Mouse (Mus musculus) cortical plate, adult 2 months (tissue): ENCODE data around the gene Edrf1. TPM values are rescaled to one million over a fixed set of nuclear protein-coding genes. Genes with fewer than 3 reads are reported as not detected.
A peak's percentile ranks its signal among the peaks of the same experiment; 100 is the strongest.
"Not testable (repeated sequence)": the region's sequence is repeated elsewhere in the genome, so short reads cannot be mapped to it uniquely, and the experiment has no call there.

ENCODE experiments used
- H3K27ac ChIP-seq: fragments of 200-500 bp; 2 replicates; pipeline ENCODE4 v1.5.1; 2012; ENCODE audit warnings: low read length, control low read depth, inconsistent platforms; ENCODE audit not compliant: insufficient read depth
- H3K4me1 ChIP-seq: fragments of 200-500 bp; 2 replicates; pipeline ENCODE4 v1.6.1; 2011; ENCODE audit warnings: low read length; ENCODE audit not compliant: control insufficient read depth, insufficient read depth
- H3K4me3 ChIP-seq: fragments of 200-500 bp; 2 replicates; pipeline ENCODE4 v1.5.1; 2011; ENCODE audit warnings: mild to moderate bottlenecking, low read length, control low read depth; ENCODE audit not compliant: insufficient read depth
- CTCF ChIP-seq: fragments of 200-500 bp; IDR thresholded peaks from 2 replicates; pipeline ENCODE4 v1.5.1; 2011; ENCODE audit warnings: mild to moderate bottlenecking, control low read depth, low read length; ENCODE audit not compliant: insufficient read depth; ENCODE audit errors: extremely low read depth
- POLR2A ChIP-seq: fragments of 200-500 bp; IDR thresholded peaks from 2 replicates; pipeline ENCODE4 v1.6.1; 2011; ENCODE audit warnings: mild to moderate bottlenecking, low read length, control low read depth; ENCODE audit not compliant: insufficient read depth; ENCODE audit errors: extremely low read depth
- polyA plus RNA-seq: library from polyadenylated mRNA; depleted of rRNA; stranded (reverse); fragments of >200 nt; gene quantifications from 2 replicates; pipeline ENCODE4 v1.2.3, GENCODE M21; 2012

Gene Edrf1
- polyA plus RNA-seq, 1 experiment, result 20.2 TPM

- TF ChIP-seq POLR2A, result no peak
- TF ChIP-seq CTCF, result no peak
- no peak overlapping the region for H3K27ac ChIP-seq
- no peaks in the 10 kb centered on the region for H3K4me1 ChIP-seq
Measured at GRCm38 (mm10) chr7:133683626-133684025, 46.3 kb downstream of the Edrf1 start.

DNA sequence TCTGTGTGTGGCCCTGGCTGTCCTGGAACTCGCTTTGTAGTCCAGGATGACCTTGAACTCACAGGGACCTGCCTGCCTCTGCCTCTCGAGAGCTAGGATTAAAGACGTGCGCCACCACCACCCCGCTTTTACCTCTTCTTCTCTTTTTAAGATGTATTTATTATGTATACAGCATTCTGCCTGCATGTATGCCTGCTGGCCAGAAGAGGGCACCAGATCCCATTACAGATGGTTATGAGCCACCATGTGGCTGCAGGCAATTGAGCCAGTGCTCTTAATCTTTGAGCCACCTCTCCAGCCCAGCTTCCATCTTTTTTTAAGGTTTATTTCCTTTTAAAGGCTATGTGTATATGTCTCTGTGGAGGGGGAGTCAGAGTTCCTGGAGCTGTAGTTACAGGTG lies 46.8 kb downstream of the Edrf1 start:
- TF ChIP-seq CTCF (peak; percentile 32; the same call in 1 of the 2 replicates), POLR2A (no peak)
- Histone ChIP-seq H3K27ac (no peak overlapping the region), H3K4me1 (no peaks in the 10 kb centered on the region), H3K4me3 (no peak overlapping the region)

More at GRCm38 (mm10) chr7:133683626-133684025, 46.3 kb downstream of the Edrf1 start:
- no peak overlapping the region for H3K4me3 ChIP-seq

DNA sequence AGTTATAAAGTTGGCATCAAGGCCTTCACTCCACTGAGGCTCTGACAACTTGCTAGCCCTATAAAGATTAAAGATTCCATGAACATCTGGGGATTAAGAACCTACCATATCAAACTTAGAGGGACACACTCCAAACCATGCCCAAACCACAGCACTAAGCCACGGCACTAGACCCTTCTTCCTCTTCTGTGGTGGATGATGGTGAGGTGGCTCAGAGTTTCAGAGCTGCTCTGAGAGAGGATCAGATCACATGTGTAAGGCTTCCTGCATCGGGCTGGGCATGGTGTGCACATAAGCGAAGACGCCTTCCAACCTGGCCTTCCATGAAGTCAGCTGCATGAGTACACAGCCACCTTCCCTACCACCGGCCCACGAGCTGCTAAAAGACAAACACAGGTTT lies 47.4 kb downstream of the Edrf1 start:
- Histone ChIP-seq H3K4me3 (no peak overlapping the region), H3K4me1 (no peaks in the 10 kb centered on the region), H3K27ac (no peak overlapping the region)
- TF ChIP-seq CTCF (no peak), POLR2A (no peak)

DNA sequence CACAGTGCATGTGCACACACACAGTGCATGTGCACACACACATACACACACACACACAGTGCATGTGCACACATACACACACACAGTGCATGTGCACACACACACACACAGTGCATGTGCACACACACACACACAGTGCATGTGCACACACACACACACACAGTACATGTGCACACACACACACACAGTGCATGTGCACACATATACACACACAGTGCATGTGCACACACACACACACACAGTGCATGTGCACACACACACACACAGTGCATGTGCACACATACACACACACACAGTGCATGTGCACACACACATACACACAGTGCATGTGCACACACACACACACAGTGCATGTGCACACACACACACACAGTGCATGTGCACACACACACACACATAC lies 48.3 kb downstream of the Edrf1 start:
- not testable (repeated sequence) for H3K4me1 ChIP-seq, H3K27ac ChIP-seq, H3K4me3 ChIP-seq

DNA sequence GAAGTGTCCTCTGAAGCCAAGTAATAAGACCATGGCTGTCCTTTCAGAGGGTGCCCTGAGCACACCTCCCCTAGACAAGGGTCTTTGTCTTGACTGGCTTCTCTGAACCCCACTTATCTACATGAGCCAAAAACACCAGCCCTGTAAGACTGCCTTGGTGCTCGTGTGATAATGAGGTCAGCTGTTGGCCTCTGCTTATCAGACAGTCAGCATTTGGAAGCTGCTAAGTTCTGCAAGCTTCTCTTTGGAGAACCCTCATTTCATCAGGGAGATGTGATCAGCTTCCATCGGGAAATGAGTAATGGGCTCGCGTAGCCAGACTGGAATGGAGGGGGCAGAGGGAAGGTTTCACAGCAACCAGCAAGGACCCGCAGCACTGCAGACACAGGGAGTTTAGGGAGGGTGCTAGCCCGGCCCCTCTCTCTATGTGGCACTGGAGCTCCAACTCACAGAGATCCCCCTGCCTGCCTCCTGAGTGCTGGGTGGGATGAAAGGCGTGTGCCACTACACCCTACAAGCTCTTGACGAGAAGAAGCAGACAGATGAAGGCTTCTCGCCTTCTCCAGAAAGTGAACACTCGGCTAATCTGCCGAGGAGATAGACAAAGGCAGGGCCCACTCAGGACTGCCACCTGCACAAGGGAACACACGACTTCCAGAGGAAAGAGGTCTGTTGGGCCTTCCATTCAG lies 60.8 kb downstream of the Edrf1 start:
- Histone ChIP-seq H3K4me3 (no peak overlapping the region), H3K27ac (no peak overlapping the region), H3K4me1 (no peaks in the 10 kb centered on the region)
- TF ChIP-seq CTCF (no peak), POLR2A (no peak)

- H3K4me1 ChIP-seq, result no peaks in the 10 kb centered on the region
- TF ChIP-seq POLR2A, result no peak
- H3K4me3 ChIP-seq, result no peak overlapping the region
- no peak overlapping the region for H3K27ac ChIP-seq
Measured at GRCm38 (mm10) chr7:133699885-133700284, 62.5 kb downstream of the Edrf1 start.

GRCm38 (mm10) chr7:133701366-133701765 lies 64.0 kb downstream of the Edrf1 start:
- no peaks in the 10 kb centered on the region for H3K4me1 ChIP-seq
- H3K4me3 ChIP-seq, result no peak overlapping the region
- no peak overlapping the region for H3K27ac ChIP-seq
- no peak for TF ChIP-seq CTCF
- TF ChIP-seq POLR2A, result no peak

DNA sequence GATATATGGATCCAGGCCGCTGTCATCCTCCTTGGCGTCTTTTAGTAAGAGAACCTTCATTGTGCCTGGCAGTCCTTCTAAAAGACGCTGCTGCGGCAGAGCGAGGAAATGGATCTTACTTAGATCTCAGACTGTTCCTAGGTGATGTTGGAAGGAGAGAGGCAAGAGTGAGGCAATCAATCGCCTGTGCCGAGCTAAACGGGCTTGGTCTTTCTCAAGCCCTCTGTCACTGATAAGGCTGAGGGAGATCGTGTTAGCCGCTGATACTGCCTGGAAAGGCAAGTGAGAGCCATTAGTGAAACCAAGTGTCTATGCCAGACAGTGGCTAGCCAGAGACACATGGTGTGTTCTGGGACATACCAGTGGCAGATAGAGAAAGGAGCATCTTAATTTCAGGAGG lies 65.0 kb downstream of the Edrf1 start:
- H3K4me1 ChIP-seq, result no peaks in the 10 kb centered on the region
- H3K4me3 ChIP-seq, result no peak overlapping the region
- no peak overlapping the region for H3K27ac ChIP-seq
- no peak for TF ChIP-seq POLR2A
- no peak for TF ChIP-seq CTCF

GRCm38 (mm10) chr7:133703906-133704305 lies 66.6 kb downstream of the Edrf1 start:
- Histone ChIP-seq H3K27ac (no peak overlapping the region), H3K4me3 (no peak overlapping the region), H3K4me1 (no peaks in the 10 kb centered on the region)
- TF ChIP-seq CTCF (no peak), POLR2A (no peak)

- H3K27ac ChIP-seq, result no peak overlapping the region
- H3K4me1 ChIP-seq, result no peaks in the 10 kb centered on the region
- no peak overlapping the region; the same call in 1 of the 2 replicates for H3K4me3 ChIP-seq
- TF ChIP-seq POLR2A (no peak), CTCF (no peak)
Measured at GRCm38 (mm10) chr7:133707301-133707700, 70.0 kb downstream of the Edrf1 start.

GRCm38 (mm10) chr7:133715387-133715786 lies 78.0 kb downstream of the Edrf1 start:
- H3K27ac ChIP-seq, result no peak overlapping the region
- TF ChIP-seq POLR2A (no peak), CTCF (no peak)
- H3K4me1 ChIP-seq, result no peaks in the 10 kb centered on the region
- H3K4me3 ChIP-seq, result no peak overlapping the region
